Mouse (Mus musculus): ENCODE results near the gene Gnb5. TPM values are rescaled to one million over a fixed set of nuclear protein-coding genes. Genes with fewer than 3 reads are reported as not detected.

The Gnb5 gene
- 1 to 10 TPM; 3.6 to 8.5 TPM for polyA plus RNA-seq (2017; shearing (Covaris generic))

DNA sequence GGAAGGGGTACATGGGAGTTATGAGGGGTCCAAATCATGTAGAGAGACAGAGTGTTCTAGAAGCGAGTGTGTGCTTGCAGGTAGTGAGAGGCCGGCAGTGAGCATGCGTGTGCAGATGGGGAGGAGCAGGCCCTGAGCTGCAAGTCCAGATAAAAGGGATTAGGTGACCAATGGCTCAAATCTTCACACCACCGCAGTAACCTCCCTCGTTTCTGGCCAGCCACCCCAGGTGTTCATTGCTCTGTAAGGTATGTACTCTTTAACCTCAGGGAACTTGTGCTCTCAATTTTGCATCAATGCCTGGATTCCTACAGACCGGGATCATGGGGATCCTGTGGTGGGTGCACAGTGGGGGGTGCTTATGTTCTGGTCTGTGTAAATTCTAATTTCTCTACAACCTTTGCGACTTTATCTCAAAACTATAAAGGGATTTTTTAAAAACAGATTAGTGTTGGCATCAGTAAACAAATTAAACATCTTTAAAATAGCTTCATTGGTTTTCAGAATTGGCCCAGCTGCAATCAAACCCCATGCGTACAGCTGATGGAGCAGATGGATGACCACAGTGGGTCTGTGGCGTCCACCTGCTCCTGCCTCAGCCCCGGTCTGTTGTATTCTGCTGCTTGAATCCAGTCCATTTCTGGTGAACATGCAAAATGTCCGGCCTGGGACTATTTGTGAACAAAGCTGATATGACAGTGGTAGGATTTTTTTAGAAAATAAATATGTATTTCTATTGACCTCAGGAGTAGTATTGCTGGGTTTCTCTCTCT is at the start of gene Gnb5:
TSS of gene Gnb5 (plus strand) at position 163 of the 773 bp plus-strand sequence.

DNA sequence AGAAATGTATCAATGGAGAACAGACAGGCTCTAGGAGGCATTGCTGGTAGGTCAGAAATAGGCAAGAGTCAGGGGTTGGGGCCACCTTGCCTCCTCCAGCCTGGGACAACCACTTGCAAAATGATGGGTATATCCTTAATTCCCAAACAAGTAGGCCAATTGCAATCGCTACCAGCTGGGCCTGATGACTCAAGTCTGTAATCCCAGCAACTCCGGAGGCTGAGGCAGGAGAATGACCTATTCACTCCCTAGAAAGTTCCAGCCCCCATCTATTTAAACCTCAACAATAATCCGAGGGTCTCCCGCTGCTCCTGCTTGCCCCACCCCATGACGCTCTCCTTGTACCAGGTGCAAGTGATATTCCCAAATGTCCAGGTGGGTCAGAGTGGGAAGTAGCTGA is 41.4 kb downstream of the Gnb5 start, which contains the start of gene Bcl2l10:
TSS of gene Bcl2l10 (plus strand) at position 301 of the 400 bp plus-strand sequence.

Other genes starting within 250 kb of the Gnb5 start
- gene Myo5a, start 235.3 kb upstream of the Gnb5 start, polyA plus RNA-seq (2017; shearing (Covaris generic)), result 10 to 100 TPM; 16.5 to 19.1 TPM
- gene Myo5c, start 74.3 kb upstream of the Gnb5 start, polyA plus RNA-seq (2017; shearing (Covaris generic)), result 1 to 10 TPM; 1.2 to 1.8 TPM
- under 1 TPM in 1 of 2 experiments, not detected in 1; 0.23 TPM for gene Bcl2l10, start 41.5 kb downstream of the Gnb5 start, polyA plus RNA-seq (2017; shearing (Covaris generic))
- 10 to 100 TPM; 44.7 to 59.4 TPM for gene Mapk6, start 103.7 kb downstream of the Gnb5 start, polyA plus RNA-seq (2017; shearing (Covaris generic))
- gene Leo1, start 135.2 kb downstream of the Gnb5 start, polyA plus RNA-seq (2017; shearing (Covaris generic)), result 10 to 100 TPM; 24.2 to 31.5 TPM